Mouse (Mus musculus): Measurements from ENCODE around the gene Tnk2.

Tnk2 gene

DNA sequence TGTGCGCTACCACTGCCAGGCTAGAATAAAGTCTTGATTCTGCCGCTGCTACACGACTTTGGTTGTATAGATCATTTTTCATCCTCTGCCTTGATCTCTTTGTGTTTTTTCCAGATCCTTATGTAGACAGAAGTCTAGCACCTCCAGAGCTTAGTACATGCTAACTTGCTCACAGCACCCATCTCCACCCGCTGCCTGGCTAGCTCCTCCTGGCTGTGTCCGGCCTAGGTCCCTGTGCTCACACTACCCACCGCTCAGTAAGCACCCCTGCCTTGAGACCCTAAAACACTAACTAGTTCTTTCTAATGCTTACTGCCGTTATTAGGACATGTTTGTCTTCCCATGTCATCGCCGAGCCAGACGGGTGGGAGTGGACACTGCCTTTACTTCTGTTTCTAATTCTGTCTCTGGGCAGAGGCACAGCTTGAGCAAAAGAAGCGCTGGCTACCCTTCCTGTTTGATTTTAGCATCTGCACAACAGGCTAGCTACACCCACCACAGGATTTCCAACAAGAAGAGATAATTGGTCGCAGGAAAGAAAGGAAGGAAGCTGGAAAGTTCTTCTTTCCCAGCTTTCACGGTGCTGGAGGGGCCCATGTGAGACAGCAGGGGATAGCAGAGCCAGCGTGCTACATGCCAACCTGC lies 66.9 kb downstream of the Tnk2 start:
- no peak for DNase-seq (ENCODE audit: low spot score in 2 of 2)

GRCm38 (mm10) chr16:32712202-32712601 lies 68.5 kb downstream of the Tnk2 start:
- DNase-seq (ENCODE audit: low spot score in 2 of 2): no peak

DNA sequence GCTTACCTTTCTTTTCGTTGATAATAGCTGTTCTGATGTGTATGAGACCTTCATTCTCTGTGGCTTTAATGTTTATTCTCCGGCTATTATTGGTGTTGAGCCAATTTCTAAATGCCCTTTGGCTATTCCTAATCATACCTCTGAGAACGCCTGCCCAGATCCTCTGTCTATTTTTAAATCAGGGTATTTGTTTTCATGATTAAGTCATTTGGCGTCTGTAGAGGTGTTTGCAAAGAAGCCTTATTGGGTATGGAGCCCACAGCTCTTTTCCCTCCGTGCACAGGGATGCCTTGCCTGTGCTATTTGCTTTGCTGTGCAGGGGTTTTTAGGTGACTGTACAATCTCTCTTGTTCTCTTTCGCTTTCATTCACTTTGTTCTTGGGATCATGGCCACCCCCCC lies 69.9 kb downstream of the Tnk2 start:
- DNase-seq (ENCODE audit: low spot score in 2 of 2): no peak

DNA sequence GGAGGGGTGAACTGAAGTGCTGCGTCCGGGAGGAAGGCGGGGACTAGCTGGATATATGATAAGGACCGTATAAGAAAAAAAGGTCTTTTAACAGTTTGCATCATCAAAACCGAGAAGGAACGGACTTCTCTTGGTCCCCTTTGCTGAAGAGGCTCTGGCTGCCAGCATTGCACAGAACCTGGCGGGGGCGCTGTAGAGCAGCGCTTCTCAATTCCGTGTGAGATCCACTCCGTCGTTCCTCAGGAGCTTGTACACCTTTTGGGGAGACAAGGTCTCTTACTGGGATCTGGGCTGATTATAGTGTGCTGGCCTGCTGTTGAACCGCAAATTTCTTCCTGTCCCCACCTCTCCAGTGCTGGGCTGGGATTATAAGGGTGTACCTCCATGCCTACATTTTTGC lies 71.7 kb downstream of the Tnk2 start:
- no peak for DNase-seq (ENCODE audit: low spot score in 2 of 2)

DNA sequence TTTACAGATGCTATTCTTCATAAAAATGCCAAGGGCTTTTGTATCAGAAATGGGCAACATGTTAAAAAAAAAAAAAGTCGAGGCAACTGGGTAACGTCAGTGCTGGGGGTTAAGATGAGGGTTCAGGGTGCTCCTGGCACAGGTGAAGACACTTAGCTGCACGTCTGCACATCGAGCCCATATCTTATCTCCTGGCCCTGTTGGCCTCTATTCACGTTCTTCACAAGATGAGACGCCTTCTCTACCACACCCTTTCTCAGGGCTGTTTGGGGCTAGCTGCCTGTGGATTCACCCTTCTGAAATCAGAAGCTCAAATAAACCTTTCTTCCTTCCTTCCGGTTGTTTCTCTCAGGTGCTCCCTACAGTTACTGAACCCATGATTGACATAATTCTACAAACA lies 79.5 kb downstream of the Tnk2 start:
- no peak for DNase-seq (ENCODE audit: low spot score in 2 of 2)

GRCm38 (mm10) chr16:32723767-32724166 lies 80.1 kb downstream of the Tnk2 start:
- DNase-seq (ENCODE audit: low spot score in 2 of 2): no peak

- no peak for DNase-seq (ENCODE audit: low spot score in 2 of 2)
Measured at GRCm38 (mm10) chr16:32724259-32724658, 80.6 kb downstream of the Tnk2 start.

GRCm38 (mm10) chr16:32726501-32726900 lies 82.8 kb downstream of the Tnk2 start:
- no peak for DNase-seq (ENCODE audit: low spot score in 2 of 2)

DNA sequence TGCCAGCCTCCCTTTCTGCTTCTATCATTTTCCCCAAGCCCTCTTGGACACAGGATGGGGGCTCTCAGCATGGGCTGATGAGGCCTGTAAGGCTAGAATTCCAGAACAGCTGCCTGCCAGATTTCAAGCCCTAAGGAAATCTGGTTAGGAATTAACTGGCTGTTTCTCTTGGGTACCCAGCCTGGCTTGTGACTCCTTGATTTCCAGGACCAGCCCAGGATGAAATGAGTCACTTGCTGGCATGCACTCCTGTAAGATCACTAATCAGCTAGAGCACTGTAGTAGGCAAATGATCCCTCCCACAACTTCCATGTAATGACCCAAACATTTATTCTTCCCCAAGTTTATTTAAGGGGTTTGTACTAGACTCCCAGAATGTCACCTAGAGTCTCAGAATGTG lies 84.6 kb downstream of the Tnk2 start:
- no peak for DNase-seq (ENCODE audit: low spot score in 2 of 2)

DNA sequence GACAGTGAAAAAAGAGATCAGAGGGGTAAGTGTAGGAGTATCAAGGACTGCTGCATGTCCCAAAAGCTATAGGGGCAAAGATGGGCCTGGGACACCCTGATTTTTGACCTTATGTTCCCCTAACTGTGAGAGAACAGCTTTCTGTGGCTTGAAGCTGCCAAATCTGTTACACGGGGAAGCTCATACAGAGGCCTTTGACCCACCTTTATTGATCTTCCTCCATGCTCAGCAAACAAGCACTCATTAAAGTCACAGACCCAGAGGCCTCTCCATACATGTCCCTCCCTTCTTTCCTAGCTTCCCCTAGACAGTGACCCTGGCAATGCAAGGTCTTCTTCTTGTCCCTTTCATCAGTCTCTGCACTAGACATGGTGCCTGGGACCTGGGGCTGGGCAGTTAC lies 85.1 kb downstream of the Tnk2 start:
- DNase-seq (ENCODE audit: low spot score in 2 of 2): no peak
